12 mouse cellular contexts compared by ENCODE assay signal in genomic region chr3:109936275-109936674, GRCm38 (mm10).
A peak's percentile ranks its signal among the peaks of the same experiment; 100 is the strongest.
DNase-seq lines count a peak whose midpoint lies in the region; ATAC-seq lines count a peak whose summit lies in the region.
"Had no signal": no experiment of that assay in that cellular context is flagged by ENCODE, and none has a peak within 500 bp of the region (broad histone marks: within the 10 kb centered on the region; RNA-seq: fewer than 3 reads in every experiment).

No protein-coding gene starts in this region.

- H3K4me1 ChIP-seq in heart, embryonic 12.5 days (replicated peaks), result no peaks in the 10 kb centered on the region
- peaks cover 29% of the 10 kb centered on the region for H3K4me1 ChIP-seq in limb, embryonic 13.5 days
- H3K4me1 ChIP-seq: hindbrain, embryonic 13.5 days had no signal

- no peak overlapping the region for H3K9ac ChIP-seq in heart, embryonic 12.5 days
- H3K9ac ChIP-seq in limb, embryonic 13.5 days, result no peak overlapping the region
- H3K9ac ChIP-seq: hindbrain, embryonic 13.5 days had no signal

- intact Hi-C loops in left cerebral cortex, postnatal 4 days (cut with DNase I), result no loop called here

- H3K27me3 ChIP-seq in heart, embryonic 12.5 days (replicated peaks), result no peaks in the 10 kb centered on the region
- no peaks in the 10 kb centered on the region for H3K27me3 ChIP-seq in limb, embryonic 13.5 days
- H3K27me3 ChIP-seq: hindbrain, embryonic 13.5 days had no signal

- no peak overlapping the region for H3K4me2 ChIP-seq in heart, embryonic 12.5 days
- no peak overlapping the region for H3K4me2 ChIP-seq in limb, embryonic 13.5 days (replicated peaks)
- H3K4me2 ChIP-seq: hindbrain, embryonic 13.5 days had no signal

- ATAC-seq in heart, embryonic 12.5 days (ENCODE audit: insufficient number of reproducible peaks, low FRiP score), result no peak
- ATAC-seq in limb, embryonic 13.5 days (ENCODE audit: low FRiP score, low read depth), result peak; percentile 93

- WGBS in heart, embryonic 12.5 days, result 81% methylated on average over 3 of the region's 3 CpGs
- WGBS in limb, embryonic 13.5 days, result 25% methylated on average over 3 of the region's 3 CpGs

- DNase-seq in heart, adult 8-10 months (ENCODE audit: low spot score), result peak; percentile 23
- DNase-seq in ovary, postnatal 14 days (ENCODE audit: low spot score), result peak; percentile 7
- DNase-seq in ovary, adult 18-20 months (ENCODE audit: low spot score), result no peak
- DNase-seq in adrenal gland, adult 18-20 months (ENCODE audit: low spot score in 2 of 2), result no peak
- DNase-seq in left cerebral cortex, adult 8-10 months (ENCODE audit: low spot score in 2 of 2), result no peak
- DNase-seq in left cerebral cortex, postnatal 4 days, result no peak
- DNase-seq: cerebellum, adult 9-11 months; thymus, postnatal 14 days had no signal

- H3K9me3 ChIP-seq in heart, embryonic 12.5 days (replicated peaks), result no peaks in the 10 kb centered on the region
- H3K9me3 ChIP-seq in limb, embryonic 13.5 days, result no peaks in the 10 kb centered on the region
- H3K9me3 ChIP-seq: hindbrain, embryonic 13.5 days had no signal

- no peaks in the 10 kb centered on the region for H3K36me3 ChIP-seq in heart, embryonic 12.5 days
- no peaks in the 10 kb centered on the region for H3K36me3 ChIP-seq in limb, embryonic 13.5 days
- H3K36me3 ChIP-seq: hindbrain, embryonic 13.5 days had no signal

- no peak overlapping the region for H3K4me3 ChIP-seq in heart, embryonic 12.5 days
- H3K4me3 ChIP-seq in limb, embryonic 13.5 days, result no peak overlapping the region
- H3K4me3 ChIP-seq: erythroblast, embryonic 14.5 days; hindbrain, embryonic 13.5 days had no signal

- H3K27ac ChIP-seq in heart, embryonic 12.5 days (ENCODE audit: poor library complexity, severe bottlenecking), result no peak overlapping the region
- H3K27ac ChIP-seq in limb, embryonic 13.5 days, result 0 out of 2 replicates have a peak overlapping the region, but pooled peaks have one; percentile 28
- H3K27ac ChIP-seq: hindbrain, embryonic 13.5 days had no signal

Comparison
In these comparisons a context has a peak if more than half of its experiments do, and no peak if none do; other contexts are left out.
1. DNase-seq: peak in heart, adult 8-10 months (single experiment) and ovary, postnatal 14 days (single experiment); none in ovary, adult 18-20 months (single experiment), adrenal gland, adult 18-20 months (0 of 2), left cerebral cortex, adult 8-10 months (0 of 2) and left cerebral cortex, postnatal 4 days (single experiment).